Mouse (Mus musculus) skeletal muscle tissue, adult 2 months (tissue): ENCODE measurements around the gene Srebf2.

Source experiments
- DNase-seq: peaks from one replicate; pipeline ENCODE4 v3.0.0-alpha.2; 2012; ENCODE audit warnings: low read depth, low spot score

Srebf2 gene

GRCm38 (mm10) chr15:82207105-82207459 lies 60.1 kb downstream of the Srebf2 start:
- no peak for DNase-seq

- DNase-seq, result no peak
Observed at GRCm38 (mm10) chr15:82207504-82208219, 60.7 kb downstream of the Srebf2 start.

- DNase-seq, result no peak
Observed at GRCm38 (mm10) chr15:82208307-82208706, 61.3 kb downstream of the Srebf2 start.

GRCm38 (mm10) chr15:82209295-82210050 lies 62.5 kb downstream of the Srebf2 start:
- no peak for DNase-seq

GRCm38 (mm10) chr15:82210801-82211200 lies 63.8 kb downstream of the Srebf2 start:
- no peak for DNase-seq

- DNase-seq, result no peak
Observed at GRCm38 (mm10) chr15:82211281-82211680, 64.3 kb downstream of the Srebf2 start.

GRCm38 (mm10) chr15:82211911-82212751 lies 65.2 kb downstream of the Srebf2 start:
- no peak for DNase-seq

- no peak for DNase-seq
Observed at GRCm38 (mm10) chr15:82212752-82213063, 65.7 kb downstream of the Srebf2 start, which contains the start of gene Shisa8. TSS of gene Shisa8 (minus strand) at chr15:82212815.

- DNase-seq, result no peak
Observed at GRCm38 (mm10) chr15:82213222-82213621, 66.2 kb downstream of the Srebf2 start.

- no peak for DNase-seq
Observed at GRCm38 (mm10) chr15:82215332-82216046, 68.5 kb downstream of the Srebf2 start.

- DNase-seq, result no peak
Observed at GRCm38 (mm10) chr15:82216142-82216827, 69.3 kb downstream of the Srebf2 start.

GRCm38 (mm10) chr15:82217039-82217438 lies 70.1 kb downstream of the Srebf2 start:
- DNase-seq, result no peak

GRCm38 (mm10) chr15:82217980-82218379 lies 71.0 kb downstream of the Srebf2 start:
- DNase-seq, result no peak

GRCm38 (mm10) chr15:82218778-82219666 lies 72.0 kb downstream of the Srebf2 start:
- DNase-seq, result no peak

GRCm38 (mm10) chr15:82220003-82220675 lies 73.2 kb downstream of the Srebf2 start:
- no peak for DNase-seq

- no peak for DNase-seq
Observed at GRCm38 (mm10) chr15:82221104-82221860, 74.3 kb downstream of the Srebf2 start.

GRCm38 (mm10) chr15:82223251-82223650 lies 76.3 kb downstream of the Srebf2 start:
- DNase-seq, result no peak
